Mouse (Mus musculus) layer of hippocampus, adult 9-11 months (tissue): ENCODE results near the gene Cflar.
"Not testable (repeated sequence)": the region's sequence is repeated elsewhere in the genome, so short reads cannot be mapped to it uniquely, and the experiment has no call there.

Experiments used
- DNase-seq: peaks from one replicate; pipeline ENCODE4 v3.0.0; 2022

The Cflar gene

DNA sequence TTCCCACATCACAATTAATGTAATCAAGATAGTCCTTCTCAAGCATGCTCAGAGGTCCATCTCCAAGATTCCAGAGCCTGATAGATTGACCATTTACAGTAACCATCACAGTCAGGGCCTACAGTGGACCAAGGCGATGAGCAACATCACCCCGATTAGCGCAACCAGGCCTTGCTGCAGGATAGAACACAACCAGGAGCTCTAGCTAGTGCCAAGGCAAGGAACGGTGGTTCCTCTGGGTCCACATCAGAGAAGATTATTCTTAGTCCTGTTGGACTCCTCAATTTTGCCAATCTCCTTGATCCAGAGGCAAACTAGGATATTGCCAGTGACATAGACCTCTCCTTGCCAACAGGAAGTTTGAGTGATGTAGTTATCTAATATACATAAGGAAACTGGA, 77.1 kb downstream of the Cflar start:
- no peak for DNase-seq

- no peak for DNase-seq
These were observed 83.4 kb downstream of the Cflar start for GRCm38 (mm10) chr1:58794705-58795104.

DNA sequence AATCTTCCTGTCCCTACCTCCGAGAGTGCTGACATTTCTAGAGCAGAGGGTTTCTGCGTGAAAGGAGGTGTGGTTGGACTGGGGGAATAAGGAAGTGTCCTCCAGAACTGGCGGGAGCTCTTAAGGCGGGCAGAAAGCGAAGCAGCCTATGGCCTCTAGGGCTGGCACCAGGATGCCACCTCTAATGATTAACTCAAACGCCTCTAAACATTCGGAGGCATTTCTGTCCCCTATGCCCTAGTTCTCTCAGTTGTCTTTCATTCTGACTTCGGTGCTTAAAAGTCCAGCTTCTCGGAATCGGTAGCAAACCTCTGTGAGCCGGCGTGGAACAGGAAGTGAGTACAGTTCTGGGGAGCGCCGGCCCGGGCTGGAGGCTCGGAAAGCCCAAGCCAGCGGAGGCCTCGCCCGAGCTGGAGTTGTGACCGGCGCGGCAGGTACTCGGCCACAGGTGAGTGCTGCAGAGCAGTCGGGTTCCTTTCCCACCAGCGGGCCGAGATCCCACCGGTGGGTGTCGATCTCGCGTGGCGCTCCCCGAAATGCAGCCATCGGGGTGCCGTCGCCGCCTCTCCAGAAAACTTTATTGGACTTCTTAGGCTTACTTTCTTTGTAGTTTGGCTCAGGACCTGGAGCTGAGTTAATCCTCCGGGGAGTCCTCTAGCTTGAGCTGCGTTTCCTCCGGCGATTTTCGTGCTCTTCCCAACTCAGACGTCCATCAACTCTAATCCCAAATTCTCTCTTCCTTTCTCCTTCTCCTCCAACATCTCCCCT, 84.2 kb downstream of the Cflar start, which contains the start of gene Casp8:
Gene Casp8 (plus strand): TSS at position 84 of the 768 bp plus-strand sequence.
- DNase-seq = no peak

- DNase-seq = no peak
These were observed 84.7 kb downstream of the Cflar start for GRCm38 (mm10) chr1:58796059-58796363.

- no peak for DNase-seq
These were observed 85.5 kb downstream of the Cflar start for GRCm38 (mm10) chr1:58796853-58797252.

- DNase-seq = no peak
These were observed 86.1 kb downstream of the Cflar start for GRCm38 (mm10) chr1:58797370-58797769.

GRCm38 (mm10) chr1:58798911-58799310, 87.6 kb downstream of the Cflar start:
- no peak for DNase-seq

DNA sequence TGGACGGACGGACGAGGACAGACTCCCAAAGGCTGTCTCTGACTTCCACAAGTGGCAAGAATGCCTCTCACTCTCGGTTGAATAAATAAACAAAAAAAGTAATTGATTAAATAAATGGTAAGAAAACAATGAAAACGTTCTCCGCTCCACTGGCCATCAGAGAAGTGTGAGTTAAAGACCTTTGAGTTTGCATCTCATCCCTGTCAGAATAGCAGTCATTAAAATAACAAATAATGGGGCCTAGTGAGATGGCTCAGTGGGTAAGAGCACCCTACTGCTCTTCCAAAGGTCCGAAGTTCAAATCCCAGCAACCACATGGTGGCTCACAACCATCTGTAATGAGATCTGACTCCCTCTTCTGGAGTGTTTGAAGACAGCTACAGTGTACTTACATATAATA, 89.3 kb downstream of the Cflar start:
- DNase-seq = not testable (repeated sequence)

- DNase-seq = no peak
These were observed 90.4 kb downstream of the Cflar start for GRCm38 (mm10) chr1:58801558-58802285.

DNA sequence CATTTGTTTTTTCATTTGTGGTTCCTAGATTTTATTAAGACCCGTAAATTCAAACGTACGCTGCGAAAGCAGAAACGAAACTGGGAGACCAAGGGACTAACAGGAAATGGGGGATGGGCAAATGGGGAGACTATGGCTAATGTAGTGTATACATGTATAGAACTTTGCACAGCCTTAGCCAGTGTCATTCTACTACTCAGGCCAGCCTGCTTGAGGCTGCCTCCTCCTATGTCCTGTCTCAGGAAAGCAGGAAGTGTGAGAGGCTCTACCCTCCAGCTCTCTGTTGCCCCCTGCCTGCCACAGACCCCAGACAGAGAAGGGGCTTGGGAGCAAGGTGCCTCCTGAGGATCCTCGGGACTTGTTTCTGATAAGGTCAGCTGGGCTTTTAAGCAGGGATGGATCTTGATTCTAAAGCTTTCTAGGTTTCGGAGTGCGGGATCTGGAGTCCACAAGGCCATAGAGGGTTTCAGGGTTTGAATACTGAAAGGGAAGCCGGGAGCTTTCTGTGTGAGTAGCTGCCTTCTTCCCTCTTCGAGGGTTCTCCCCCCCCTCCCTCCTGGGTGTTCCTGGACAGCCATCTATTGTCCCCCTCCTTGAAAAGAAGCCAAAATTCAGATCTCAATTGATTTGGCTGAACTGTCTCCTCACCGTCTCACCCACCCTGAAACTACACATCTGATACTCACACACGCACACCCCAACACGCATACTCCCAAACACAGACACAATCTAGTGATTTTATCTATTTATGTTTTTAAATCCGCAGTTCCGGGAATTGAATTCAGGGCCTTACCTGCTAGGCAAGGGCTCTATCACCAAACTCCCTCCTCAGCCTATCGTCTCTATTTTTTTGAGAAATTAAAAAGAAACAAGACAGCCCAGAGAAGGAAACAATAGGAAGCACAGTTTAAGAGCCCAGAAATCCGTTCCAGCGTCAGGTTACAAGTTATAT, 91.3 kb downstream of the Cflar start:
- DNase-seq = peak; percentile 38

GRCm38 (mm10) chr1:58803531-58803930, 92.2 kb downstream of the Cflar start:
- no peak for DNase-seq

- no peak for DNase-seq
These were observed 95.3 kb downstream of the Cflar start for GRCm38 (mm10) chr1:58806651-58807050.
